Mouse (Mus musculus) urinary bladder, postnatal 10 days (tissue): ENCODE measurements around the gene Ppp2r5e.
"Not testable (repeated sequence)": the region's sequence is repeated elsewhere in the genome, so short reads cannot be mapped to it uniquely, and the experiment has no call there.

Experiments
- DNase-seq: peaks from one replicate; pipeline ENCODE4 v3.0.0; 2022; ENCODE audit warnings: low spot score

The Ppp2r5e gene

GRCm38 (mm10) chr12:75486568-75487286 is 109.3 kb downstream of the Ppp2r5e start:
- DNase-seq = no peak

GRCm38 (mm10) chr12:75482781-75483180 is 113.3 kb downstream of the Ppp2r5e start:
- no peak for DNase-seq

GRCm38 (mm10) chr12:75482015-75482414 is 114.0 kb downstream of the Ppp2r5e start:
- DNase-seq = no peak

GRCm38 (mm10) chr12:75480031-75480430 is 116.0 kb downstream of the Ppp2r5e start:
- DNase-seq = no peak

DNA sequence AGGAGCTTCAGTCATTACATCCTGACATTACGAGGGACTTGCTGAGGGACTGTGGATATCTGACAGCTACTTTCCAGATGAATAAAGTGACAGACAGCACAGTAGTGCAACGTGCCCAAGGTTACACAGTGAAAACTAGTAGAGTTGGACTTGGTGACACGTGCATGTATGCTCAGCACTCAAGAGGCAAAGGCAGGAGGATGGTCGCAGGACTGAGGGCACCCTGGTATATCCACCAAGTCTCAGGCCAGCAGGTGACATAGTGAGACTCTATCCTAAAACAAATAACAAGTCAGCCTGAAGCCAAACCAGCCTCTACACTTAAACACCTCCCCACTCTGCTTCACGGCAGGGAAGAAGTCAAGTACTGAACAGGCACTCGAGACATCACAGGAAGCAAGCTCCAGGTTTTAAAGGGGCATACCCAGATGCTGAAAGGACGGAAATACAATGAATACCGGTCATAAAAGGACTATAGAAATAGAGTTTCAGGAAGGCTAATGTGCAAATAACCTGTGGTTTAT is 116.6 kb downstream of the Ppp2r5e start:
- no peak for DNase-seq

GRCm38 (mm10) chr12:75478596-75478995 is 117.4 kb downstream of the Ppp2r5e start:
- no peak for DNase-seq

GRCm38 (mm10) chr12:75478117-75478516 is 117.9 kb downstream of the Ppp2r5e start:
- DNase-seq = no peak

GRCm38 (mm10) chr12:75473021-75473420 is 123.0 kb downstream of the Ppp2r5e start:
- DNase-seq = no peak

GRCm38 (mm10) chr12:75472107-75472506 is 123.9 kb downstream of the Ppp2r5e start:
- no peak for DNase-seq

DNA sequence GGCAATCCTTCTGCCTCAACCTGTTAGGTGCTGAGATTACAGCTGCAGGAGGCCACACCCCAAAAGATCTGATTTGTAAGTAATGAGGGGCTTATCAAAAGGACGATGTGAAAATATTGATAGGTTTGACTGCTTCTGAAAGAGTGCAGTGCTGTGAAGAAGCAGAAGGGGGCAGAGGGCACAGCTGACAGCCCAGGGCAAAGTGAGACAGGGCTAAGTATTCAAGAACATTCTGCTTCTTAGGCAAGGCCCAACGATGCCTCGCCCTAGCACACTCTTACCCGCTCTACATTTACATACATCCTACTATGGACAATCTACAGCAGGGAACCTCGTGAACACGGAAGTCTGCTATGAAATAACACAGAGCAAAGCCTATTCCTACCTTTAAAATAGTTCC is 128.2 kb downstream of the Ppp2r5e start:
- no peak for DNase-seq

DNA sequence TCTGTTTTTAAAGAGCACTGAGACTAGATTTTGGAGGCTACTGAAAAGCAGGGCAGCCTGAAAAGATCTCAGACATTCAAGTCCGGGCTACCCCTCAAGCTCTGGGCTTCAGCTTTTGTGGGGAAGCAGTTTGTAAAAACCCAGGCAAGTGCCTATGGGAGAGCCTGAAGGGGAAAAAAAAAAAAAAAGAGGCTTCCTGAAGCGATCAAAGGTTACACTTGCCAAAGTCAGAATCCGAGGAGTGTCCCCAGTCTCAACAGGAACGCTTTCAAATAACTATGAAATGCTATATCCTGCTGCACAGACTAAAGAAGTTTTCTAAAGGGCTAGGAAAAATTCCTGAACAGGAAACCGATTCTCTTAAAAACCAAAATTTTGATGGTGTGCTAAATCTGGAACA is 128.9 kb downstream of the Ppp2r5e start:
- no peak for DNase-seq

DNA sequence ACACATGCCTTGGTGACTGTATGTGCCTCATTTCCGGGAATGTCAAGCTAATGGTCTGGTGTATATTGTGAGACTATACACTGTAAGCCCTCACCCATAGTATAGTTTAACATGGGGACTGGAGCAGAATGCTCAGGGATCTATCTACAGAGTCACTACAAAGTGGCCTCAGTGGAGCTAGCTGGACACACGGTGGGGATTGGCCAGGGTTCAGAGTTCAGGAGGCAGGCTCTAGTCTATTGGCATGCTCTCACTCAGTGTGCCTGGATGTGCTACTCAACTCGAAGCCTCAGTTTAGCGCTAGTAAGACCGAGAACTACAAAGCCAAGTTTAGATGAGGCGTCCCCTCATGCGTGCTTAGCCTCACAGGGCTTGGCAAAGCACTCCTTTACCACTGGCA is 129.8 kb downstream of the Ppp2r5e start:
- no peak for DNase-seq

DNA sequence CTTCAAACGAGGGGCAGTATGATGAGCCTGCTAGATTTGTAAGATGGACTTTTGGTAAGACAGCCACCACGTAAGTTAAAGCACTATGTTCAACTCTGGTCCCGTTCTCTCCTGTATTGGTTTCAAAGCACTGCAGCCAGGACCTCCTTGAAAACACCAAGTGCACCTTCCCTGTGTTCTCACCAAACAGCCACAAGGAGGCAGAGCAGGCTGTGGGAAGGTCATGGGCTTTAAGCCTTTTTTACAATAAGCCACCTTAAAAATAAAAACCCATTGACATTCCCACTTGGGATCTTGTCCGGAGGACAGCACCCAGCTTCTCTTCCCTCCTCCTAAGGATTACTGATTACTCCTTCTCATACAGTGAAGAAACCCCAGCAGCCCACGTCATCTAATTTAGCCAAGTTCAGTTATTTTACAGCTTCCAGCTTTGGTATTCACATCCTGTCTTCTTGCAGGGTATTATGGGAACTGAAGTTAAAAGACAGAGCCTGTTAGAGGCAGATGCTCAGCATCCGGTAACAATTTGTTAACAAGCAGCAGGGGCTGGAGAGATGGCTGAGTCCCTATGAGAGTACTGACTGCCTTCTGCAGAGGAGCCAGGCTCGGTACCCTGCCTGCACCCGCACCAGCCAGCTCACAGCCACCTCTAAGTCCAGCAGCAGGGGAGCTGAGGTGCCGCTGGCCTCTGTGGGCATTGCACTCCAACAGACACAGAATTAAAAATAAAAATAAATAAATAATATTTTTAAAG is 131.9 kb downstream of the Ppp2r5e start:
- DNase-seq = no peak

- no peak for DNase-seq
These were observed 135.5 kb downstream of the Ppp2r5e start for GRCm38 (mm10) chr12:75460561-75460960.

- DNase-seq = no peak
These were observed 136.4 kb downstream of the Ppp2r5e start for GRCm38 (mm10) chr12:75459656-75460055.

GRCm38 (mm10) chr12:75453441-75453840 is 142.6 kb downstream of the Ppp2r5e start:
- DNase-seq = no peak

DNA sequence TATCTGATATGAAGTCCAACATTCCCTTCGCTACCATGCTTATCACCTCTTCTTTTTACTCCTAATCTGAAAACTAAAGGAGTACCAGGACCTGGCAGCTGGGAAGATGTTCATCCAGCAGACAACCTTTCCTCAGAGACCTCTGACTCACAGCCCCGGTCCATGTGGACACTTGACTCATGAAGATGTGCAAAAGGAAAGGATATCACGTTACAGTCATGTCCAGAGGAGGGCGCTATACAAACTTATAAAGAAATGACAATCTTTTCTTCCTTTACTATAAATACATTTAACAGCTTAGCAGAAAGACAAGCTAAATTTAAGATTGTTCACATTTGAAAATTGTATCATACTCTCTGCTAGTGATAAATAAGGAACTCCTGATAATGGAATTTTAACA is 143.0 kb downstream of the Ppp2r5e start:
- DNase-seq = no peak

DNA sequence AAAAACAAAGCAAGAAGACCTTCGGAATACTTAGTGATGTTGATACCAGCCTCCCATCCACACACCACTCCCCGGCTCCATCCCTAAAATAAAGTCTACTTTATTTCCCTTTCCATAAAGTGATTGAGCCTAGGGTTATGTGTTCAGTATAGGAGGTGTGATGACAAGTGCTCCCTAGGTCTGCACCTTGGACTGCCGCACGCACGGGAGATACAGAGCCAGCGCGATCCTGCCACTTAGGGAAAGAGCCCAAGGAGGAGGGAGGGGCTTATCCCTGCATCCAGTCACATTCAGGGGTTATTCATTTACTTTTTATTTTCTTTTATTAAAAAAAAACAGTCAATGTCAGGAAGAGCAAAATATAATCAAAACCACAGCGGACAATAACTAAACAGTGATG is 145.5 kb downstream of the Ppp2r5e start:
- DNase-seq = no peak

- DNase-seq = no peak
These were observed 146.0 kb downstream of the Ppp2r5e start for GRCm38 (mm10) chr12:75450011-75450410.

DNA sequence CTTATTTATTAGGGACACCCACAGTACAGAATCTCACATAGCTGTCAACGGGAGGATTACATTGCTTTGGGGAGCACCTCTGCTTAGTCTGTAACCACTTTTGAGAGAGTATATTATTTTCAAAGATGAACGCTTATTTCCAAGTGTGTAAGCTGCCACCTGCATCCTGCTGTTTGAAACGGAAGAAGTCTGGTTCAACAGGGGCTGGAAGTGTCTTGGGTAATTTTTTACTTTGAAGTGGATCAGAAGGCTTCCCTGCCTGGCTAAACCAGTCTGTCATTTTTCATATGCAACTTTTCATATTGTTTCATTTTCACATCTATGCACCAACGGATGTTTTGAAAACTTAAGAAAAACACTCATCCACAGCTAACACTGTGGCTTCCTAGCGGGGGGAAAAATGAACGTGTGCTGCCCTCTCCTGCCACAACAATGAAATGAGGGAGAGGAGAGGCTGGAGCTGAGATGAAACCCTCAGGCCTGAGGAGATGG is 146.5 kb downstream of the Ppp2r5e start:
- no peak for DNase-seq

DNA sequence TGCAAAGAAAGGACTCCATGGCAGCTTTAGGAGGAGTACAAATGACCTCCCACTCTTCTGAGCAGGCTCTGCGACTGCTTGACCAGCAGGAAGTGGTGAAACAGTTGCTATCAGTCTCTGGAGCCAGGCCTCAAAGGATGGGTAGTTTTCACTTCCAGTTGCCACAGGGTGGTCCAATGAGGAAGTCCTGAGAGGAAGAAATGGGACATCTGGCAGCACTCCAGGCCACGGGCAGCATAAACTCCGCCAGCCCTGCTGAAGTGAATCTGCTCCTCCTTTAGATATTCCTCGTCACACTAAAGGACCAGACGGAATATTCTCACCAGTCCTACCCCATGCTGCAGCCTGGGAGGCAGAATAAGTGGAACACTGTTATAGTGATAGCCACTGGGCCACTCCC is 147.1 kb downstream of the Ppp2r5e start:
- no peak for DNase-seq

GRCm38 (mm10) chr12:75446245-75446644 is 149.8 kb downstream of the Ppp2r5e start:
- no peak for DNase-seq

- DNase-seq = not testable (repeated sequence)
These were observed 163.6 kb downstream of the Ppp2r5e start for GRCm38 (mm10) chr12:75432400-75432799.
